Mouse (Mus musculus) bone marrow, adult 2 months (tissue): ENCODE data around the gene Tead3.

ENCODE experiments used
- CTCF ChIP-seq: fragments of 200-500 bp; IDR thresholded peaks from 2 replicates; pipeline ENCODE4 v1.5.1; 2011; ENCODE audit warnings: low read length, control low read depth; ENCODE audit not compliant: control insufficient read depth, insufficient read depth
- POLR2A ChIP-seq: fragments of 200-500 bp; IDR thresholded peaks from 2 replicates; pipeline ENCODE4 v1.6.1; 2011; ENCODE audit warnings: low read depth, mild to moderate bottlenecking, control low read depth, low read length, borderline replicate concordance; ENCODE audit not compliant: control insufficient read depth

- no peak for TF ChIP-seq CTCF
- TF ChIP-seq POLR2A = no peak
Observed at GRCm38 (mm10) chr17:28315611-28316160, 34.9 kb downstream of the Tead3 start.
